Mouse (Mus musculus) left cerebral cortex, postnatal 36 days (tissue): ENCODE data around the gene Fam169a. TPM values are rescaled to one million over a fixed set of nuclear protein-coding genes. Genes with fewer than 3 reads are reported as not detected.
"Not testable (repeated sequence)": the region's sequence is repeated elsewhere in the genome, so short reads cannot be mapped to it uniquely, and the experiment has no call there.

Source experiments
- DNase-seq, 2 experiments: peaks; one replicate each; pipeline ENCODE4 v3.0.0; 2021 to 2022; ENCODE audit warnings: low spot score in 2 of 2, mixed read lengths in 1 of 2
- intact Hi-C: fragments of 180-260 bp; cut with DNase I; formaldehyde crosslinking; loops from one replicate; pipeline ENCODE4 v1.15.1; 2025
- total RNA-seq, 2 experiments: library from RNA; stranded (reverse); gene quantifications; 2 replicates each; pipeline ENCODE4 v1.2.3; 2021

Fam169a gene
- total RNA-seq, 2 experiments from 2014 or later: 44.6 to 47.7 TPM

GRCm38 (mm10) chr13:97071626-97072241 lies 4.6 kb downstream of the Fam169a start:
- intact Hi-C loops: no loop called here
- peak; percentile 56 to 74 for DNase-seq

- no peak for DNase-seq
- intact Hi-C loops: no loop called here
Observed at GRCm38 (mm10) chr13:97073497-97073896, 6.4 kb downstream of the Fam169a start.

- no peak for DNase-seq
- intact Hi-C loops: no loop called here
Observed at GRCm38 (mm10) chr13:97077556-97077955, 10.5 kb downstream of the Fam169a start.

GRCm38 (mm10) chr13:97080201-97080600 lies 13.1 kb downstream of the Fam169a start:
- intact Hi-C loops: no loop called here

GRCm38 (mm10) chr13:97080615-97081014 lies 13.5 kb downstream of the Fam169a start:
- intact Hi-C loops: no loop called here
- DNase-seq: no peak

More at GRCm38 (mm10) chr13:97080201-97080600, 13.1 kb downstream of the Fam169a start:
- DNase-seq: no peak

GRCm38 (mm10) chr13:97082432-97082831 lies 15.3 kb downstream of the Fam169a start:
- intact Hi-C loops: no loop called here

GRCm38 (mm10) chr13:97086316-97086715 lies 19.2 kb downstream of the Fam169a start:
- intact Hi-C loops: no loop called here
- DNase-seq: no peak

More at GRCm38 (mm10) chr13:97082432-97082831, 15.3 kb downstream of the Fam169a start:
- no peak for DNase-seq

- intact Hi-C loops: no loop called here
- DNase-seq: no peak
Observed at GRCm38 (mm10) chr13:97087421-97087820, 20.3 kb downstream of the Fam169a start.

GRCm38 (mm10) chr13:97088183-97088582 lies 21.1 kb downstream of the Fam169a start:
- no peak for DNase-seq
- intact Hi-C loops: no loop called here

GRCm38 (mm10) chr13:97095726-97096125 lies 28.6 kb downstream of the Fam169a start:
- no peak for DNase-seq
- intact Hi-C loops: no loop called here

GRCm38 (mm10) chr13:97099187-97099852 lies 32.2 kb downstream of the Fam169a start, which contains the start of gene Gm6169:
Gene Gm6169, minus strand, starts transcription at chr13:97099237.
- intact Hi-C loops: no loop called here
- peak; percentile 33 for DNase-seq

GRCm38 (mm10) chr13:97104996-97105395 lies 37.9 kb downstream of the Fam169a start:
- intact Hi-C loops: no loop called here
- DNase-seq: no peak

GRCm38 (mm10) chr13:97107721-97108120 lies 40.6 kb downstream of the Fam169a start:
- intact Hi-C loops, DNase-seq: not testable (repeated sequence)

GRCm38 (mm10) chr13:97109046-97109445 lies 42.0 kb downstream of the Fam169a start:
- intact Hi-C loops: no loop called here
- no peak for DNase-seq

GRCm38 (mm10) chr13:97121341-97121740 lies 54.3 kb downstream of the Fam169a start:
- intact Hi-C loops: no loop called here
- DNase-seq: no peak

- intact Hi-C loops, DNase-seq: not testable (repeated sequence)
Observed at GRCm38 (mm10) chr13:97129654-97130053, 62.6 kb downstream of the Fam169a start.

- intact Hi-C loops, DNase-seq: not testable (repeated sequence)
Observed at GRCm38 (mm10) chr13:97130413-97130812, 63.3 kb downstream of the Fam169a start.

- intact Hi-C loops: no loop called here
- peak; percentile 91 to 92 for DNase-seq
Observed at GRCm38 (mm10) chr13:97137466-97138400, 70.6 kb downstream of the Fam169a start, which contains the start of the genes Gfm2 and Nsa2. Gene Gfm2, plus strand, starts transcription at chr13:97137937. Gene Nsa2, minus strand, starts transcription at chr13:97137937.

- intact Hi-C loops, DNase-seq: not testable (repeated sequence)
Observed at GRCm38 (mm10) chr13:97138404-97138931, 71.4 kb downstream of the Fam169a start.

GRCm38 (mm10) chr13:97142321-97142720 lies 75.2 kb downstream of the Fam169a start:
- no peak for DNase-seq
- intact Hi-C loops: no loop called here
